Mouse (Mus musculus) lung, postnatal 0 days (tissue): ENCODE data around the gene Ttpal.

Experiments
- CTCF ChIP-seq: IDR thresholded peaks from 2 replicates; pipeline ENCODE4 v1.5.1; 2016; ENCODE audit warnings: antibody characterized with exemption, mild to moderate bottlenecking
- EP300 ChIP-seq: IDR thresholded peaks from 2 replicates; pipeline ENCODE4 v1.6.1; 2016; ENCODE audit warnings: antibody characterized with exemption, mild to moderate bottlenecking, control low read depth

- TF ChIP-seq CTCF, result no peak
- no peak for TF ChIP-seq EP300
These were observed 61.8 kb downstream of the Ttpal start for GRCm38 (mm10) chr2:163663930-163664329.
